Mouse (Mus musculus): ENCODE results near the gene Mettl27. TPM values are rescaled to one million over a fixed set of nuclear protein-coding genes. Genes with fewer than 3 reads are reported as not detected.
A peak's percentile ranks its signal among the peaks of the same experiment; 100 is the strongest.

Mettl27 gene
- 30.6 and 33.5 TPM in 2 replicates for polyA plus RNA-seq (2015; fragmentation: Nextera tagmentation; extraction: Ambion mirVana)

DNA sequence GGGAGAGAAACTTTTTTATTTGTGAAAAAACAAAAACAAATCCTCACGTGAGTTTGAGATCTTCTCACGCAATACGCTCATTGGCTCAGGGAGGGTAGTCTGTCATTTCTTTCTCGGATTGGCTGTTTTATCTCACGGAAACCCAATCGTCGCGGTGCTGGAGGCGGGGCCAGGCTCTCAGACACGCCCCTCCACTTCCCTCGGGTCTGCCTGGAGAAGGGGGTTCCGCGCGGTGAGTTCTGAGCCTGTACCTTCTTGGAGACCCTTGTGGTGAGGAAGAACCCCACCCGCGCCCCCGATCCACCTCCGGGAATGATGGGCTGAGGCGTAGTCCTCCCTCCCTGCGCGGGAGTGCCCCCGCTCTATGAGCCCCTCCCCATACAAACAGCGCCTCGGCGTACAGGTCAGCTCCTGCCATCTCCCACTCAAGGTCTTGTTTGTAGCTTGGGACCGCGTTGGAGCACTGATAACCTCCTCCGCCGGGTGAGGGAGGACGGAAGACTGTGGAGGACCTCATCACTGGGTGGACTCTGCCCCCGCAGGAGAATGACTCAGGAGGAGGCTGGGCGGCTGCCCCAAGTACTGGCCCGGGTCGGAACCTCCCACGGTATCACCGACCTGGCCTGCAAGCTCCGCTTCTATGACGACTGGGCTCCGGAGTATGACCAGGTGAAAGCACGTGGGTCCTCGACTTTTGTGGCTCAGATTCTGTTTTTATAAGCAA is at the start of gene Mettl27:
Gene Mettl27, plus strand, starts transcription at position 190 of the 724 bp plus-strand sequence.
- WGBS = under 1% methylated on average over 41 of the region's 41 CpGs
- no peaks in the 10 kb centered on the region for H3K9me3 ChIP-seq (ENCODE audit: control insufficient read depth, low read length)
- peak within 1 kb of the TSS; percentile 67 for H3K4me3 ChIP-seq (ENCODE audit: low read length)
- no peaks in the 10 kb centered on the region for H3K27me3 ChIP-seq (ENCODE audit: control insufficient read depth, insufficient read depth, low read depth, low read length)
- no peaks in the 10 kb centered on the region for H3K36me3 ChIP-seq (ENCODE audit: control insufficient read depth, insufficient read depth, low read length)
- peak within 1 kb of the TSS; percentile 82 for H3K4me2 ChIP-seq (ENCODE audit: low read depth, low read length)
- peak within 1 kb of the TSS; percentile 74 for H3K9ac ChIP-seq (ENCODE audit: low read length)
- no peaks in the 10 kb centered on the region; the same call in 1 of the 2 replicates for H3K4me1 ChIP-seq (replicated peaks; ENCODE audit: control insufficient read depth, insufficient read depth, low read length)
- ATAC-seq (ENCODE audit: low read depth) = peak; percentile 98
- H3K27ac ChIP-seq (ENCODE audit: low read length) = peak within 1 kb of the TSS; percentile 65

DNA sequence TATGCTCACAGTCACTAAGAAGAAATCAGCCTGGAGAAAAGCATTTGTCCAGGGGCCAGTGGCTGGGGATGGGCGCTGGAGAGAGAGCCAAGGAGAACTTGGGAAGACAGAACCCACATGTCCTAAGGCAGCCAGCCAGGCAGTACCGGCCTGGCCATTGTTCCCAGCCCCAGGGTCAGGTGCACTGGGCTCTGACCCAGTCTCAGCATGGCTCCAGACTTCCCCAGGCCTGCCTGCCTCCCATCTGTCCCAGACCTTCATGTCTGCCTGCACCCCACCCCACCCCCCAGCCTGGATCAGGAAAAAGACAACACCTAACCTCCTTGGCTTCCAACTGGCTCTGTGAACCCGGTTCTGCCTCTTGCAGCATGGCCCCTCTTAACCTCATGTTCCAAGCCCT is 49.1 kb upstream of the Mettl27 start:
- Histone ChIP-seq H3K9ac (ENCODE audit: low read length) (no peak overlapping the region), H3K4me1 (replicated peaks; ENCODE audit: control insufficient read depth, insufficient read depth, low read length) (peaks cover 5% of the 10 kb centered on the region; the same call in 1 of the 2 replicates), H3K36me3 (ENCODE audit: control insufficient read depth, insufficient read depth, low read length) (no peaks in the 10 kb centered on the region), H3K4me3 (ENCODE audit: low read length) (no peak overlapping the region), H3K9me3 (ENCODE audit: control insufficient read depth, low read length) (no peaks in the 10 kb centered on the region), H3K27me3 (ENCODE audit: control insufficient read depth, insufficient read depth, low read depth, low read length) (no peaks in the 10 kb centered on the region), H3K27ac (ENCODE audit: low read length) (no peak overlapping the region), H3K4me2 (ENCODE audit: low read depth, low read length) (no peak overlapping the region)
- peak; percentile 37 for ATAC-seq (ENCODE audit: low read depth)
- WGBS = 54% methylated on average over 3 of the region's 3 CpGs

DNA sequence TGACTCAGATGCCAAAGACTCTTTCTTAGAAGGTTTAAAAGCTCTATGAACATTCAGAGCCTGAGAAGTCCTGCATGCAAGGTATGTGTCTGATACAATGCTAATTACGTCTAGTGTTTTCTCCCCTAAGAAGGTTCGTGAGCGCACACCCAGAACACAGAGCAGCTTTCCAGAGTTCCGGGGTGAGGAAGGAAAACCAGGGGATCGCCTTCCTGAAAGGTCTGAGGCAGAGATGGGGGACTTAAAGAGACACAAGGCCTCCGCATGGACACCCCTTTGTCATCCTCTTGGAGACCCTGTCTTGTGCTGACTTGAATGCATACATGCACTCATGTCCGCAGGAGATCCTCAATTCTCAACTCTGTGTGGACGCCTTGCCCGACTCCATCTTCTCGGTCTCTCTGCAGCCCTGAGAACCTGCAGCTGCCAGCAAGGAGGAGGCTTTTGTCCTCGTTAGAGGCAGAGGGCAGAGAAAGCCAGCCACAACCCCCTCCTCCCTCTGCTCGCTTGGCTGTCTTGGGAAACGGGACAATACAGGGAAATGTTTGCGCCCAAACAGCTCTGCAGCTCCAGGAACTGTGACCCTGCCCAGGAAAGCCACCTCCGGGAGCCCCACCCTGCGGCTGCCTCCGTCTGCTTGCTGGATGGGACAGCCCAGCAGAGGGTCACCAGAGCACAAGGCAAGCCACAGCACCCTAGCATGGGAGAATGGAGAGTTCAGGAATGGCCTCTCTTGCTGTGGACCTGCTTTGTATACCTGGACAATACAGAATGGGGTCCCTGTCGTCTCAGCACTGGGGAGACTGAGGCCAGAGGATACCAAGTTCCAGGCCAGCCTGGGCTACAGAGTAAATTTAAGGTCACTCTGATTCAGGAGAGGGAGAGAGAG is 44.5 kb upstream of the Mettl27 start:
- 44% methylated on average over 18 of the region's 18 CpGs for WGBS
- peaks cover 26% of the 10 kb centered on the region for H3K4me1 ChIP-seq (replicated peaks; ENCODE audit: control insufficient read depth, insufficient read depth, low read length)
- H3K4me3 ChIP-seq (ENCODE audit: low read length) = no peak overlapping the region
- no peaks in the 10 kb centered on the region for H3K36me3 ChIP-seq (ENCODE audit: control insufficient read depth, insufficient read depth, low read length)
- peak; percentile 34 for ATAC-seq (ENCODE audit: low read depth)
- no peaks in the 10 kb centered on the region for H3K9me3 ChIP-seq (ENCODE audit: control insufficient read depth, low read length)
- no peak overlapping the region for H3K4me2 ChIP-seq (ENCODE audit: low read depth, low read length)
- H3K27ac ChIP-seq (ENCODE audit: low read length) = peak overlapping the region; percentile 85
- H3K9ac ChIP-seq (ENCODE audit: low read length) = peak overlapping the region; percentile 26; the same call in 1 of the 2 replicates
- H3K27me3 ChIP-seq (ENCODE audit: control insufficient read depth, insufficient read depth, low read depth, low read length) = no peaks in the 10 kb centered on the region

- Histone ChIP-seq H3K27ac (ENCODE audit: low read length) (peak overlapping the region; percentile 62), H3K4me2 (ENCODE audit: low read depth, low read length) (no peak overlapping the region), H3K4me1 (replicated peaks; ENCODE audit: control insufficient read depth, insufficient read depth, low read length) (peaks cover 26% of the 10 kb centered on the region), H3K27me3 (ENCODE audit: control insufficient read depth, insufficient read depth, low read depth, low read length) (no peaks in the 10 kb centered on the region), H3K9me3 (ENCODE audit: control insufficient read depth, low read length) (no peaks in the 10 kb centered on the region), H3K36me3 (ENCODE audit: control insufficient read depth, insufficient read depth, low read length) (no peaks in the 10 kb centered on the region), H3K9ac (ENCODE audit: low read length) (no peak overlapping the region), H3K4me3 (ENCODE audit: low read length) (no peak overlapping the region)
- no peak for ATAC-seq (ENCODE audit: low read depth)
- WGBS = 67% methylated on average over 7 of the region's 7 CpGs
Observed at GRCm38 (mm10) chr5:134888505-134888904, 43.7 kb upstream of the Mettl27 start.

GRCm38 (mm10) chr5:134890601-134891054 is 41.5 kb upstream of the Mettl27 start:
- WGBS = 40% methylated on average over 6 of the region's 6 CpGs
- peak; percentile 86 for ATAC-seq (ENCODE audit: low read depth)
- Histone ChIP-seq H3K4me2 (ENCODE audit: low read depth, low read length) (no peak overlapping the region), H3K27me3 (ENCODE audit: control insufficient read depth, insufficient read depth, low read depth, low read length) (no peaks in the 10 kb centered on the region), H3K27ac (ENCODE audit: low read length) (peak overlapping the region; percentile 89), H3K36me3 (ENCODE audit: control insufficient read depth, insufficient read depth, low read length) (no peaks in the 10 kb centered on the region), H3K9ac (ENCODE audit: low read length) (no peak overlapping the region), H3K9me3 (ENCODE audit: control insufficient read depth, low read length) (no peaks in the 10 kb centered on the region), H3K4me3 (ENCODE audit: low read length) (no peak overlapping the region), H3K4me1 (replicated peaks; ENCODE audit: control insufficient read depth, insufficient read depth, low read length) (peaks cover 29% of the 10 kb centered on the region)

GRCm38 (mm10) chr5:134891552-134891951 is 40.6 kb upstream of the Mettl27 start:
- Histone ChIP-seq H3K9me3 (ENCODE audit: control insufficient read depth, low read length) (no peaks in the 10 kb centered on the region), H3K27ac (ENCODE audit: low read length) (peak overlapping the region; percentile 89), H3K4me2 (ENCODE audit: low read depth, low read length) (no peak overlapping the region), H3K4me1 (replicated peaks; ENCODE audit: control insufficient read depth, insufficient read depth, low read length) (peaks cover 33% of the 10 kb centered on the region), H3K4me3 (ENCODE audit: low read length) (no peak overlapping the region), H3K36me3 (ENCODE audit: control insufficient read depth, insufficient read depth, low read length) (no peaks in the 10 kb centered on the region), H3K27me3 (ENCODE audit: control insufficient read depth, insufficient read depth, low read depth, low read length) (no peaks in the 10 kb centered on the region), H3K9ac (ENCODE audit: low read length) (0 out of 2 replicates have a peak overlapping the region, but pooled peaks have one; percentile 10)
- 50% methylated on average over 8 of the region's 8 CpGs for WGBS
- no peak for ATAC-seq (ENCODE audit: low read depth)

GRCm38 (mm10) chr5:134892717-134893116 is 39.5 kb upstream of the Mettl27 start:
- Histone ChIP-seq H3K27ac (ENCODE audit: low read length) (no peak overlapping the region), H3K9ac (ENCODE audit: low read length) (no peak overlapping the region), H3K4me2 (ENCODE audit: low read depth, low read length) (no peak overlapping the region), H3K4me1 (replicated peaks; ENCODE audit: control insufficient read depth, insufficient read depth, low read length) (peaks cover 41% of the 10 kb centered on the region), H3K4me3 (ENCODE audit: low read length) (no peak overlapping the region), H3K36me3 (ENCODE audit: control insufficient read depth, insufficient read depth, low read length) (no peaks in the 10 kb centered on the region), H3K9me3 (ENCODE audit: control insufficient read depth, low read length) (no peaks in the 10 kb centered on the region), H3K27me3 (ENCODE audit: control insufficient read depth, insufficient read depth, low read depth, low read length) (no peaks in the 10 kb centered on the region)
- WGBS = 72% methylated on average over 5 of the region's 5 CpGs
- no peak for ATAC-seq (ENCODE audit: low read depth)

DNA sequence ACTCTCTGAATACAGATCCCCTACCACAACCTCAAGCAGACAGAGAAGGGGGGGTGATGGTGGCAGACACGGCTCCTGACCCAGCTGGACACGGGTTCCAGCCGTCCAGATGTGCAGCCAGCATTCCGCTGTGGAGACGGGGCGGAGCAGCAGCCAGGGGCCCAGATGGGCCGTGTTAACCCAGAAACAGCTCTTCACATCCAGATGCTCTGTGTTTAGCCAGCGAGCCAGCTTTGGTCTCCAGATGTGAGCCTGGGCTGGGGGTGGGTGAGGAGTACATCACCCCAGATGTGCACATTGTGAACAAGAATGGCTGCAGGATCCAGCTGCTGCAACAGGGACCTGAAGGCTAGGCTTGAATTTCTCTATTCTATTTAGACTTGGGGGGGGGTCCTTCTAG is 36.9 kb upstream of the Mettl27 start:
- Histone ChIP-seq H3K4me2 (ENCODE audit: low read depth, low read length) (no peak overlapping the region), H3K9ac (ENCODE audit: low read length) (no peak overlapping the region), H3K4me3 (ENCODE audit: low read length) (no peak overlapping the region), H3K9me3 (ENCODE audit: control insufficient read depth, low read length) (no peaks in the 10 kb centered on the region), H3K36me3 (ENCODE audit: control insufficient read depth, insufficient read depth, low read length) (no peaks in the 10 kb centered on the region), H3K4me1 (replicated peaks; ENCODE audit: control insufficient read depth, insufficient read depth, low read length) (peaks cover 37% of the 10 kb centered on the region), H3K27ac (ENCODE audit: low read length) (peak overlapping the region; percentile 72), H3K27me3 (ENCODE audit: control insufficient read depth, insufficient read depth, low read depth, low read length) (no peaks in the 10 kb centered on the region)
- peak; percentile 75 for ATAC-seq (ENCODE audit: low read depth)
- 43% methylated on average over 8 of the region's 8 CpGs for WGBS

DNA sequence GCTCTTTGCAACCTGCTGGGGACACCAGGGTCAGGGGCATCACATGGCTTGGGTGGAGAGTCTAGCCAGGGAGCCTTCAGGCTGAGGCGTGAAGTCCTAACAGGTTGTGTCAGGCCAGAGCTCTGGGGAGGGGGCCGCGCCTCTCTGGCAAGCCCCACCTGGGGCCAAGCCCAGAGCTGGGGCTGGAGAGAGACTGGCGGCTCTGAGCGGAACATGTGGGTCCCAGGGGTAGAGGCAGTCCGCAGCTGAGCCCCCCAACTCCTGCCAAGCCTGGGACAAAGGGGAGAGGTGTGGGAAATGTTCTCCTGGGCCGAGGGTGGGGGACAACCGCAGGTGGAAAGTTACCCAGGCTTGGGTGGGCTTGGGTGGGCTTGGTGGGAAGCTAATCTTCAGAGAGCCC is 35.2 kb upstream of the Mettl27 start:
- WGBS = 80% methylated on average over 8 of the region's 8 CpGs
- Histone ChIP-seq H3K27me3 (ENCODE audit: control insufficient read depth, insufficient read depth, low read depth, low read length) (no peaks in the 10 kb centered on the region), H3K4me1 (replicated peaks; ENCODE audit: control insufficient read depth, insufficient read depth, low read length) (peaks cover 24% of the 10 kb centered on the region), H3K9ac (ENCODE audit: low read length) (peak overlapping the region; percentile 17; the same call in 1 of the 2 replicates), H3K4me3 (ENCODE audit: low read length) (no peak overlapping the region), H3K27ac (ENCODE audit: low read length) (peak overlapping the region; percentile 55; the same call in 1 of the 2 replicates), H3K4me2 (ENCODE audit: low read depth, low read length) (no peak overlapping the region), H3K9me3 (ENCODE audit: control insufficient read depth, low read length) (no peaks in the 10 kb centered on the region), H3K36me3 (ENCODE audit: control insufficient read depth, insufficient read depth, low read length) (no peaks in the 10 kb centered on the region)
- no peak for ATAC-seq (ENCODE audit: low read depth)

Data from lung, embryonic 16.5 days (tissue).